Mouse (Mus musculus) ES-CJ7 (cell line): ENCODE results near the gene Ogg1.

Source experiments
- DNase-seq: peaks from one replicate; pipeline ENCODE4 v3.0.0; 2011; ENCODE audit warnings: low read depth, low spot score

Gene Ogg1

GRCm38 (mm10) chr6:113326533-113327315 lies at the start of gene Ogg1:
Ogg1 (plus strand) TSS chr6:113326972.
- peak; percentile 100 for DNase-seq

GRCm38 (mm10) chr6:113281676-113282075 lies 45.1 kb upstream of the Ogg1 start:
- no peak for DNase-seq

- DNase-seq, result peak; percentile 85
Measured at GRCm38 (mm10) chr6:113282101-113282802, 44.5 kb upstream of the Ogg1 start, which contains the start of gene Cpne9. Cpne9 (plus strand) TSS chr6:113282307.

- DNase-seq, result no peak
Measured at GRCm38 (mm10) chr6:113282969-113283368, 43.8 kb upstream of the Ogg1 start.

- DNase-seq, result peak; percentile 95
Measured at GRCm38 (mm10) chr6:113283500-113283899, 43.3 kb upstream of the Ogg1 start.

- no peak for DNase-seq
Measured at GRCm38 (mm10) chr6:113284931-113285330, 41.8 kb upstream of the Ogg1 start.

GRCm38 (mm10) chr6:113286316-113286715 lies 40.5 kb upstream of the Ogg1 start:
- DNase-seq, result no peak

GRCm38 (mm10) chr6:113287236-113287635 lies 39.5 kb upstream of the Ogg1 start:
- no peak for DNase-seq

- peak; percentile 68 for DNase-seq
Measured at GRCm38 (mm10) chr6:113289346-113289745, 37.4 kb upstream of the Ogg1 start.

- peak; percentile 68 for DNase-seq
Measured at GRCm38 (mm10) chr6:113290346-113290745, 36.4 kb upstream of the Ogg1 start.

GRCm38 (mm10) chr6:113292938-113293337 lies 33.8 kb upstream of the Ogg1 start:
- no peak for DNase-seq

- peak; percentile 73 for DNase-seq
Measured at GRCm38 (mm10) chr6:113296046-113296445, 30.7 kb upstream of the Ogg1 start.

GRCm38 (mm10) chr6:113296639-113297038 lies 30.1 kb upstream of the Ogg1 start:
- peak; percentile 69 for DNase-seq

- DNase-seq, result no peak
Measured at GRCm38 (mm10) chr6:113301350-113301749, 25.4 kb upstream of the Ogg1 start.

GRCm38 (mm10) chr6:113302258-113302657 lies 24.5 kb upstream of the Ogg1 start:
- DNase-seq, result peak; percentile 76

GRCm38 (mm10) chr6:113306322-113306985 lies 20.3 kb upstream of the Ogg1 start:
- peak; percentile 100 for DNase-seq

GRCm38 (mm10) chr6:113306986-113307349 lies 19.8 kb upstream of the Ogg1 start, which contains the start of gene Brpf1:
Brpf1 (plus strand) TSS chr6:113307137.
- DNase-seq, result no peak

- peak; percentile 64 for DNase-seq
Measured at GRCm38 (mm10) chr6:113307481-113308121, 19.2 kb upstream of the Ogg1 start.

- peak; percentile 56 for DNase-seq
Measured at GRCm38 (mm10) chr6:113308141-113308540, 18.6 kb upstream of the Ogg1 start.

GRCm38 (mm10) chr6:113315972-113316371 lies 10.8 kb upstream of the Ogg1 start:
- no peak for DNase-seq

GRCm38 (mm10) chr6:113329396-113329795 lies 2.6 kb downstream of the Ogg1 start:
- no peak for DNase-seq

GRCm38 (mm10) chr6:113330547-113330946 lies 3.8 kb downstream of the Ogg1 start:
- peak; percentile 38 for DNase-seq
